Mouse (Mus musculus): ENCODE results near the gene Stx19. TPM values are rescaled to one million over a fixed set of nuclear protein-coding genes. Genes with fewer than 3 reads are reported as not detected.

Stx19 gene
- 0.22 and 0.30 TPM in 2 replicates for polyA plus RNA-seq (2015; fragmentation: Nextera tagmentation; extraction: Ambion mirVana)

GRCm38 (mm10) chr16:62814491-62814890 is at the start of gene Stx19:
Gene Stx19 (plus strand): TSS chr16:62814676.

GRCm38 (mm10) chr16:62786621-62787331 is 27.7 kb upstream of the Stx19 start, which contains the start of gene Nsun3:
Gene Nsun3 (minus strand): TSS chr16:62786818.

GRCm38 (mm10) chr16:62846498-62847312 is 32.2 kb downstream of the Stx19 start, which contains the start of gene Arl13b:
Gene Arl13b (minus strand): TSS chr16:62847040.

GRCm38 (mm10) chr16:62854191-62855068 is 40.0 kb downstream of the Stx19 start, which contains the start of gene Pros1:
Gene Pros1 (plus strand): TSS chr16:62854307.

Small RNA genes lying within 50 kb of the gene (microRNA-seq; reads per million reads assigned to microRNA genes)
- gene Gm25986 (ENCODE audit: borderline replicate concordance, insufficient number of aligned reads): not detected

Other genes starting within 250 kb of the Stx19 start
- gene Nsun3, start 27.9 kb upstream of the Stx19 start, polyA plus RNA-seq (2015; fragmentation: Nextera tagmentation; extraction: Ambion mirVana): 6.3 and 9.7 TPM in 2 replicates
- 12.4 and 13.4 TPM in 2 replicates for gene Arl13b, start 32.4 kb downstream of the Stx19 start, polyA plus RNA-seq (2015; fragmentation: Nextera tagmentation; extraction: Ambion mirVana)
- 46.4 and 79.3 TPM in 2 replicates for gene Pros1, start 39.6 kb downstream of the Stx19 start, polyA plus RNA-seq (2015; fragmentation: Nextera tagmentation; extraction: Ambion mirVana)